Mouse (Mus musculus) forebrain, embryonic 10.5 days (tissue): ENCODE measurements around the gene Gfod1. TPM values are rescaled to one million over a fixed set of nuclear protein-coding genes. Genes with fewer than 3 reads are reported as not detected.
A peak's percentile ranks its signal among the peaks of the same experiment; 100 is the strongest.

Experiments
- DNase-seq: peaks from one replicate; pipeline ENCODE4 v3.0.0-alpha.2; 2017; ENCODE audit warnings: low spot score; ENCODE audit errors: extremely low spot score
- H3K27ac ChIP-seq: fragments of 300-500 bp; sonication (generic); 2 replicates; pipeline ENCODE4 v1.5.1; 2016; ENCODE audit warnings: mild to moderate bottlenecking
- H3K27me3 ChIP-seq: fragments of 300-500 bp; sonication (generic); 2 replicates; pipeline ENCODE4 v1.6.1; 2016; ENCODE audit warnings: mild to moderate bottlenecking; ENCODE audit not compliant: poor library complexity, severe bottlenecking
- H3K36me3 ChIP-seq: fragments of 300-500 bp; sonication (generic); replicated peaks from 2 replicates; pipeline ENCODE4 v1.6.1; 2016; ENCODE audit warnings: mild to moderate bottlenecking, moderate library complexity
- H3K4me1 ChIP-seq: fragments of 300-500 bp; sonication (generic); 2 replicates; pipeline ENCODE4 v1.6.1; 2016
- H3K4me3 ChIP-seq: fragments of 300-500 bp; sonication (generic); 2 replicates; pipeline ENCODE4 v1.5.1; 2016; ENCODE audit warnings: mild to moderate bottlenecking, moderate library complexity
- H3K9me3 ChIP-seq: fragments of 300-500 bp; sonication (generic); 2 replicates; pipeline ENCODE4 v1.6.1; 2016; ENCODE audit warnings: mild to moderate bottlenecking, moderate library complexity
- WGBS: fragments of 180-500 bp; shearing (Covaris S2); methylation state at CpG from one replicate; pipeline ENCODE4 v1.1.7; 2016; 5-methylcytosine and 5-hydroxymethylcytosine counted together
- polyA plus RNA-seq: library from polyadenylated mRNA; unstranded; fragments of >200 nt; fragmentation: Nextera tagmentation; extraction: Ambion mirVana; gene quantifications from 2 replicates; pipeline ENCODE4 v1.2.1, GENCODE M21; 2016

The Gfod1 gene
- polyA plus RNA-seq, 1 experiment from 2014 or later = 0.22 TPM

DNA sequence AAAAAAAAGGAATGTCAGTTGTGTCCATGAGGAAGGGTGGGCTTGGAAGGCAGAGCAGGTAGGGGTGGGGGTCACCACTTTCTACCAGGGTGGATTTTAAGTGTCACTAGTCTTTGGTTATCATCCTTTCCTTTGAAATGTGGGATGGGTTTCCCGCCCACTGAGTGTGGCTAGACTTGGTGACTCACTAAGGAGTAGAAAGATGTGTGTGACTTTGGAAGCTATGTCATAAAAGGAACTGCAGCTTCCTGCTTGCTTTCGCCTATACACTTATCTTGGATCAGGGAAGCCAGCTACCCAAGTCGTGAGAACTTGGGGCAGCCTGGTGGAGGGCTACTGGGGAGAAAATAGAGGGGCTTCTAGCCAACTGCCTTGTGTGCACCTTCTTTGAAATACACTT lies 15.4 kb upstream of the Gfod1 start:
- WGBS = 82% methylated on average over 3 of the region's 3 CpGs
- Histone ChIP-seq H3K4me1 (no peaks in the 10 kb centered on the region), H3K9me3 (no peaks in the 10 kb centered on the region), H3K27me3 (no peaks in the 10 kb centered on the region), H3K36me3 (no peaks in the 10 kb centered on the region), H3K27ac (no peak overlapping the region), H3K4me3 (no peak overlapping the region)
- DNase-seq = no peak

DNA sequence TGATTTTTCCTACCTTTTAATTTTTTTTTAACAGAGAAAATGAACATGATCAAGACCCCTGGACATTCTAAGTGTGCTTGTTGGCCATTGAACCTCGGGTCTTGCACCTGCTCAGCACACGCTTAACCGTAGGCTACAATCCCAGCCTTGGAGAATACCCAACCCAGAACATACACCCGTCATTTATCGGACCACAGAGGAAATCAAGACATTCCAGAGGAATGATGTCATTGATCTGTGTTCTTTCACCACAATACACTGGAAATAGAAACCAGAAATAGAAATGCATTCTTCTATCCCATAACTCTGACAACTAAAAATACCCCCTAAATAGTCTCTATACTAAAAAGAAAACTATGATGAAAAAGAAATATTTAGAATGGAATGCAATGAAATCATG lies 13.4 kb upstream of the Gfod1 start:
- H3K27ac ChIP-seq = no peak overlapping the region
- no peak overlapping the region for H3K4me3 ChIP-seq
- no peaks in the 10 kb centered on the region for H3K9me3 ChIP-seq
- WGBS = 87% methylated on average over 5 of the region's 5 CpGs
- no peaks in the 10 kb centered on the region for H3K36me3 ChIP-seq
- H3K27me3 ChIP-seq = no peaks in the 10 kb centered on the region
- no peak for DNase-seq
- H3K4me1 ChIP-seq = no peaks in the 10 kb centered on the region

DNA sequence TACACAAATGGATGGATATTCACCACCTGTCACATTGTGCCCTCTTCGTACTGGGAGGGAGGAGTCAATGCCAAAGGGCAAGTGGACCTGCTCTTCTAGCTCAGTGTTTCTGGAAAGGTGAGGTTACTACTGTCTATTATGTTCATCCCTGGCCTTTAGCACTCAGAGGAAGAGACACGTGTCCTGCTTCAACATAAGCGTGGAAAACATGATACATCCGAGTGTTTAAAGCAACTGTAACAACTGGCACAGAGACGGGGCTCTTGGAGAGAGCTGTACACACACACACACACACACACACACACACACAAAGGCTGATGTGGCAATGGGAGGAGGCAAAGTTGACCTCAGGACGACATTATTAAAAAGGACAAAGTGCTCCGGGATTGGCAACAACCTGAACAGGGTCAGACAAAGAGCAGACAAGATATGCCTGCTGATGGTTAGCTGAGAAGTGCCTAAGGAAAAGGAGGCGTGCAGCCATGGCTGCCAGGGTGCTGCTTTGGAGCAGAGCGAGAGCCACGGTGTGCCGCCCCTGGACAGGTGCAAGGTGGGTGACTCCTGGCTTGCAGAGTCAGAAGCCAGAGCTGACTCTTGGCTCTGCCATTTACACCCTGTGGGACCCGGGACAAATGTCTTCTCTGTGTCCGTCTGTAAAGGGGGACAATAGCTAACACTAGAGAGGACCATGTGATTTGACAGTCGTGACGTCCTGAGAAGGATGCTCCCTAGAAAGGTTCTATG lies 1.4 kb upstream of the Gfod1 start:
- peaks cover 68% of the 10 kb centered on the region for H3K27me3 ChIP-seq
- 79% methylated on average over 15 of the region's 15 CpGs for WGBS
- peaks cover 14% of the 10 kb centered on the region for H3K9me3 ChIP-seq
- no peak overlapping the region for H3K4me3 ChIP-seq
- no peaks in the 10 kb centered on the region for H3K36me3 ChIP-seq
- DNase-seq = no peak
- H3K4me1 ChIP-seq = peaks cover 50% of the 10 kb centered on the region
- H3K27ac ChIP-seq = no peak overlapping the region

DNA sequence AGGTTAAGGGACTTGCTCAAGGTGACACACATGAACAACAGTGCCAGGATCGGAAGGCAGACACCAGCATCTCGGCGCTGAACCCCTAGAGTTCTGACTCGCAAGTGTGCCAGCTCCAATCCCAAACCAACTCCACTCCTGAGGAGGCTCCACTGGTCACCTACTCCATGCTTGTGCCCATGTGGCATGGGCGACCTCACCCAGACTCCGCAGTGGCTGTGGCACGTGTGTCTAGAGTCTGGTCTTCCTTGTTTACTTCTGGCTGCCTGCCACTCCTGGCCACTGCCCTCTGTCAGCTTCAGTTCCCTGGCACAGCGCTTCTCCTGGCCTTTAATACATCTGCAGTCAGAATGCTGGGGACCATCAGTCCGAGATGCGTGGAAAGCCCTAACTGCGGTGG lies 728 bp upstream of the Gfod1 start:
- peak overlapping the region; percentile 82 for H3K27ac ChIP-seq

DNA sequence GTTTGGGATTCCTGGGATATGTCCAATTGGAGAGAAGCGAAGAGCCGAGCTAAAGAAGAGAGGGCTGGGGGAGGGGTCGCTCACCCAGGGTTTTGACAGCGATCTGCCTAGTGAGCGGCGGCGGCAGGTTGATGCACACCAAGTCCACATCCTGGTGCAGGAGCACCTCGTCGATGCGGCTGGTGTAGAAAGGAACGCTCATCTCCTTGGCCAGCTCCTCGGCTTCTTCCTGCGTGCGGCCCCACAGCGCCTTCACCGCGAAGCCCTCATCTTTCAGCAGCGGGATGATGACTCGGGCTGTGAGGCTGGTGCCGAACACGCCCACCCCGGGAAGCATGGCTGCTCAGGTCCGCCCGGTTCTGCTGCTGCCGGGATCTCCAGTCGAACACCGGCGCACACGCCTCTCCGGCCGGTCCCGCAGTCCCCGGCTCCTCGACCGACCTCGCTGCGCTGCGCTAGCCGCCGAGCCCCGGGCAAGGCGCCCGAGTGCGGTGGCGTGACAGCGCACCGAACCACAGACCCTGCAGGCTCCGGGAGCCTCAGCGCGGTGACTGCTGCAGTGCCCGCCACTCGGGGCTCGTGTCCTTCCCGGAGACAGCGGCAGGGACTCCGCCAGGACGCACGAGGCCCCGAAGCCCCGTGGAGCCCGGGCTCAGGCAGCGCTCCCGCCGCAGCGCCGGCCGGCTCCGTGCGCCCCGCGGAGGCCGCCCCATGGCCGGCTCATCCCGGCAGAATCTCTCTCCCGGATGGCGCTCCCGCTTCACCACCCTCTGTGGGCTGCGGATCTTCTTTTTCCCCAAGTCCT lies 609 bp downstream of the Gfod1 start:
- peak; percentile 57 for DNase-seq
- H3K27me3 ChIP-seq = peaks cover 88% of the 10 kb centered on the region
- no peaks in the 10 kb centered on the region for H3K9me3 ChIP-seq
- H3K36me3 ChIP-seq = no peaks in the 10 kb centered on the region
- peaks cover 62% of the 10 kb centered on the region for H3K4me1 ChIP-seq
- peak overlapping the region; percentile 82 for H3K27ac ChIP-seq
- WGBS = under 1% methylated on average over 78 of the region's 78 CpGs
- H3K4me3 ChIP-seq = peak overlapping the region; percentile 81

More for the DNA sequence above, 728 bp upstream of the Gfod1 start:
- DNase-seq = no peak
- 22% methylated on average over 11 of the region's 11 CpGs for WGBS
- peaks cover 56% of the 10 kb centered on the region for H3K4me1 ChIP-seq
- peaks cover 74% of the 10 kb centered on the region for H3K27me3 ChIP-seq
- no peaks in the 10 kb centered on the region for H3K36me3 ChIP-seq
- peaks cover 7% of the 10 kb centered on the region for H3K9me3 ChIP-seq
- peak overlapping the region; percentile 81 for H3K4me3 ChIP-seq

DNA sequence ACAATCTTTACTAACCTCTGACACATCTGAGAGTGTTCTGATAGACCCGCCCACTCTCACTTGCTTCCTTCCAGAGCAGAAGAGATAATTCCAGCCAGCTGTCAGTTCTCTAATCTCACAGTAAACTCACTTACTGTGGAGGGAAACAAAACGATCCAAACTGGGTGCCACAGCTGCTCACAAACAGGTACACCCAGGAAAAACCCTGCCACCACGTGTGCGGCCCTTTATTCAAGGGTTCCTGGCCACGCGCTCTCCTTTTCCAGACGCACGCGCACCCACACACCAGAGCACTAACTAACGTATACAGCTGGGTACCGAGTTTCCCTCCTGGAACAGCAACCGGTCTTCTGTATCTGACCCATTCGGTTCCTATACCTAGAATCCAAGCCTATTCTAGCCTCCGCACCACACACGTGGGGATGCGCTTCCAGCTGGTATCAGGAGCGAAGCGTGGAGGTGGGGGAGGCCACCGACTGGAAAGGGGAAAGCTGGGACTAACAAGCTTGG lies 1.3 kb downstream of the Gfod1 start:
- H3K4me3 ChIP-seq = peak overlapping the region; percentile 81
- H3K36me3 ChIP-seq = no peaks in the 10 kb centered on the region
- H3K27me3 ChIP-seq = peaks cover 92% of the 10 kb centered on the region
- WGBS = 3% methylated on average over 19 of the region's 19 CpGs
- H3K27ac ChIP-seq = peak overlapping the region; percentile 82
- no peak for DNase-seq
- no peaks in the 10 kb centered on the region for H3K9me3 ChIP-seq
- peaks cover 62% of the 10 kb centered on the region for H3K4me1 ChIP-seq

DNA sequence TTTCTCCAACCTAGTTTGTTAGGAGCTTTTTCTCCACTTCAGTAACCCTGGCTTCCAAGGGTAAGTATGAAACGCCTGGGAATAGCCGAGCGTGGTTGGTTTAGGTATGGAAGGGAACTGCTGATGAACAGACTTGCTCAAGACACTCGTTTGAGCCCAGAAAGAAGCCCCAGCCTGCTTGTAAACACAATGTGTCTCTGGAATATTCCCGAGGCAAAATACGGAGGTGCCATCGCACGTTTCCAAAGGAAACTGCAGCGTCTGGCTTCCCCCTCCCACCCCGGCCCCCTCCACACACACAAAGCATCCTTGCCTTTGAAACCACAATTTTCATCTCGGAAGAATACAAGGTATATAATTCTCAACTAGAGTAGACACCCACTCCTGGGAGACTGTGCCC lies 1.7 kb downstream of the Gfod1 start:
- DNase-seq = no peak

DNA sequence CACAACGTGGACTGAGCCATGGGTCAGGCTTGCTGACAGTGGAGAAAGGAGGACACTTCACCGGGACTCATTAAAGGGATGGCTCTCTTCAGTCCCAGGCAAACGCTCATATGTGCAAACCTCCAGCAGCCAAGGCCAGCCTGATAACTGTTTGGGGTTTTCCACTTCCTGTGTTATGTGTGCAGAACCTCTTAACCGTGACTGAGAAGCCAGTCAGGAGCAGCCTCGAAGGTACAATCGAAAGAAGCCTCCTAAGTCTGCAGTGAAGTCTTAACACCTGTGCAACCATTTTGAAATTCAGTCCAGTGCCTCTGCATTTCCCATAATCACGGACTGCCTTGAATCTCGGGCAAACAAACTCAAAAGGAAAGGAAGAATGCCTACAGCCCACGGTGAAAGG lies 3.1 kb downstream of the Gfod1 start:
- 37% methylated on average over 9 of the region's 9 CpGs for WGBS
- no peaks in the 10 kb centered on the region for H3K36me3 ChIP-seq
- DNase-seq = no peak
- H3K4me3 ChIP-seq = peak overlapping the region; percentile 2; the same call in 1 of the 2 replicates
- no peaks in the 10 kb centered on the region for H3K9me3 ChIP-seq
- peaks cover 88% of the 10 kb centered on the region for H3K27me3 ChIP-seq
- H3K4me1 ChIP-seq = peaks cover 66% of the 10 kb centered on the region
- no peak overlapping the region for H3K27ac ChIP-seq

More for the DNA sequence above, 1.7 kb downstream of the Gfod1 start:
- Histone ChIP-seq H3K4me3 (peak overlapping the region; percentile 81), H3K4me1 (peaks cover 62% of the 10 kb centered on the region), H3K36me3 (no peaks in the 10 kb centered on the region), H3K27ac (no peak overlapping the region), H3K9me3 (no peaks in the 10 kb centered on the region), H3K27me3 (peaks cover 93% of the 10 kb centered on the region)
- WGBS = 9% methylated on average over 11 of the region's 11 CpGs

DNA sequence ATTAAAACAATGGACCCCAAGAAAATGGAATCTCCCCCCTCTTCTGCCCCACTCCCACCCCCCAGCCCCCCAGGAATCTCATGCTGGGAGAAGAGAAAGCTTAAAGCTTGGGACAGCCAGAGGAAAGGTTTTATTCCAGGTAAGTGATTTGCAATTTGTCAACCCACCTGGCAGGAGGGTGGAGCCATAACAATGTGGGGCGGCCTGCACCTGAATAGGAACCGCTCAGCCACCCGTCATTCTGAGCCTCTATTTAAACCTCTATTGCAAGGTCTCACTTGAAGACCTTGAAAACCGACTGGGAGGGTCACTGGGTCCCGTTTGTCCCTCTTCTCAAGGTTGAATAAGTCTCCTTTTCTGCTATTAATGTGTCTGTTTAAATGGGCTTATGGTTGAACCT lies 3.6 kb downstream of the Gfod1 start:
- H3K9me3 ChIP-seq = no peaks in the 10 kb centered on the region
- H3K4me3 ChIP-seq = no peak overlapping the region
- DNase-seq = no peak
- H3K27ac ChIP-seq = no peak overlapping the region
- peaks cover 66% of the 10 kb centered on the region for H3K4me1 ChIP-seq
- WGBS = 14% methylated on average over 5 of the region's 5 CpGs
- no peaks in the 10 kb centered on the region for H3K36me3 ChIP-seq
- H3K27me3 ChIP-seq = peaks cover 82% of the 10 kb centered on the region

DNA sequence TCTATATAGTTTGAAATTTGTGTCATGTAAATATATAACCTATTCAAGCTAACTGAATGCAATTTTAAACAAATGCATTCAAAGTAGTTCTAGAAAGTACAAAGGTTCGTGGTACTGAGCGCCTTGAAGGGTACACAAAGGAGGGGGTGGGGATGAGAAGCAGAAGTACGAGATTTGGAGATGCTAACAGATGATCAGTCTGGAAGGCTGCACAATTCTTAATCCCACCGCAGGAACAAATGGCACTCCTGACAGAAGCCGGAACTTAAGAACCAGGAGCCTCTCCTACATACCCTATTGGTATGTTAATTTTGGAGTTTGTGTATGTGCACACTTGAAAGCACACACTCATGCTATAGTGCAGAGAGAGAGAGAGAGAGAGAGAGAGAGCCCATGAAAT lies 4.8 kb downstream of the Gfod1 start:
- no peak overlapping the region for H3K27ac ChIP-seq
- no peaks in the 10 kb centered on the region for H3K36me3 ChIP-seq
- peaks cover 55% of the 10 kb centered on the region for H3K4me1 ChIP-seq
- no peaks in the 10 kb centered on the region for H3K9me3 ChIP-seq
- H3K27me3 ChIP-seq = peaks cover 72% of the 10 kb centered on the region
- no peak for DNase-seq
- WGBS = 49% methylated on average over 5 of the region's 5 CpGs
- H3K4me3 ChIP-seq = no peak overlapping the region

DNA sequence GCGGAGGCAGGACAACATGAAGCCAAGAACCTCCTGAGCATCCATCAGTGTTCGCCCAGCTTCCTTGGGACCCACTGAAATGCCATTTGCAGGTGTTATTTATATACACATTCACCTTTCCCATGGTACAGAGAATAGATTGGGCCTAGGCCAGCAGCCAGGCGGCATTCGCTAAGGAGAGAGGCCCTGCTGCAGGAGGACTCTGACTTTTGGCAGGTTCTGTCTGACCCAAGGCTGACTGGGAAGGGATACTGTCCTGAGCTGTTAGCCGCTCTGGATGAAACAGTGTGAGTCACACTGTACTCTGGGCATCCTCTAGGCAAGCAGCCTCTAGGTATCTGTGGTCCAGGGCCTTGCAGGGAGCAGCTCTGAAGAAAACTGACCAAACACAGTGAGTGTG lies 6.4 kb downstream of the Gfod1 start:
- peaks cover 38% of the 10 kb centered on the region for H3K4me1 ChIP-seq
- peaks cover 58% of the 10 kb centered on the region for H3K27me3 ChIP-seq
- WGBS = 96% methylated on average over 5 of the region's 5 CpGs
- H3K9me3 ChIP-seq = no peaks in the 10 kb centered on the region
- DNase-seq = no peak
- no peaks in the 10 kb centered on the region; the same call in 1 of the 2 replicates for H3K36me3 ChIP-seq
- H3K27ac ChIP-seq = no peak overlapping the region
- no peak overlapping the region for H3K4me3 ChIP-seq

DNA sequence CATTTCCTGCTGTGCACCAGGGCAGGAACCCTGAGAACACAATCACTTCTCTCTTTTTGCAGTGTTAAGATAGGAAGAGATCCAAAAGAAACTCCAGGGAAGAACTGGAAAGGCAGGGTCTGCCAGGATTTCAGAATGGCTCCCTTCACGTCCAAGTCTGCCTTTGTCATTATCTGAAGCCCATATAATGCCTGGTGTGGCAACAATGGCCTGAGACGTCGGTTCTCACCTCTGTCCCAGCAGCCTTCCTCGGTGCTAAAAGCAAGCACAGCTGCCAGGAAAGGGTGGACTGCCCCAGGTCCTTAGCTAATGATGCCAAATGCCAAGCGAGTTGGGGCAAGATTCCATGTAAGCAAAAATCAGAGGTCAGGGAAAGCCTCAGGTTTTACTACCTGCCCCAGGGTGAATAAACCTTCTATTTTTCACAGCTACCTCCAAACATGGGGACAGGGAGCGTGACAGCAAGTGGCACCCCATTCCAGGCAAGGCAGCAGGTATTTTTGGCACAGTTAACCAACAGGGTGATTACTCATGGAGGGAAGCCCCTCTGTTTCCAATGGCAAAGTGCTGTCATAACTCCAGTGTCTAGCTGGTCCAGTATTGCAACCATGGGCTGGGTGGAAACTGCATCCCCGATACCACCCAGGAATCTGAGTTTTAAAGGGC lies 7.7 kb downstream of the Gfod1 start:
- Histone ChIP-seq H3K27me3 (peaks cover 46% of the 10 kb centered on the region), H3K9me3 (no peaks in the 10 kb centered on the region), H3K4me1 (peaks cover 26% of the 10 kb centered on the region), H3K4me3 (no peak overlapping the region), H3K27ac (no peak overlapping the region), H3K36me3 (no peaks in the 10 kb centered on the region; the same call in 1 of the 2 replicates)
- WGBS = 67% methylated on average over 7 of the region's 7 CpGs
- no peak for DNase-seq
